Mouse (Mus musculus): Measurements from ENCODE around the gene Pum1. TPM values are rescaled to one million over a fixed set of nuclear protein-coding genes. Genes with fewer than 3 reads are reported as not detected.
"Not testable (repeated sequence)": the region's sequence is repeated elsewhere in the genome, so short reads cannot be mapped to it uniquely, and the experiment has no call there.

The Pum1 gene
- total RNA-seq, 2 experiments from 2014 or later: 50.2 to 63.1 TPM

- no peak for DNase-seq
Observed at GRCm38 (mm10) chr4:130668541-130668940, 5.4 kb downstream of the Pum1 start.

GRCm38 (mm10) chr4:130668991-130669390, 5.9 kb downstream of the Pum1 start:
- DNase-seq: peak in 1 of 2 experiments; percentile 11

- not testable (repeated sequence) for DNase-seq
Observed at GRCm38 (mm10) chr4:130670023-130670422, 6.9 kb downstream of the Pum1 start.

GRCm38 (mm10) chr4:130671079-130671845, 8.1 kb downstream of the Pum1 start:
- no peak for DNase-seq

- no peak for DNase-seq
Observed at GRCm38 (mm10) chr4:130672161-130672560, 9.0 kb downstream of the Pum1 start.

- no peak for DNase-seq
Observed at GRCm38 (mm10) chr4:130676746-130677145, 13.6 kb downstream of the Pum1 start.

GRCm38 (mm10) chr4:130678149-130678548, 15.0 kb downstream of the Pum1 start:
- DNase-seq: no peak

- no peak for DNase-seq
Observed at GRCm38 (mm10) chr4:130680676-130681075, 17.6 kb downstream of the Pum1 start.

- not testable (repeated sequence) for DNase-seq
Observed at GRCm38 (mm10) chr4:130683051-130683450, 19.9 kb downstream of the Pum1 start.

GRCm38 (mm10) chr4:130693936-130694335, 30.8 kb downstream of the Pum1 start:
- DNase-seq: peak in 1 of 2 experiments; percentile 20

- DNase-seq: no peak
Observed at GRCm38 (mm10) chr4:130694982-130695381, 31.9 kb downstream of the Pum1 start.

GRCm38 (mm10) chr4:130701061-130701460, 37.9 kb downstream of the Pum1 start:
- peak in 1 of 2 experiments; percentile 29 for DNase-seq

GRCm38 (mm10) chr4:130702835-130703535, 39.9 kb downstream of the Pum1 start:
- DNase-seq: no peak

GRCm38 (mm10) chr4:130703601-130704000, 40.5 kb downstream of the Pum1 start:
- no peak for DNase-seq

GRCm38 (mm10) chr4:130704615-130705014, 41.5 kb downstream of the Pum1 start:
- no peak for DNase-seq

- no peak for DNase-seq
Observed at GRCm38 (mm10) chr4:130706215-130707000, 43.3 kb downstream of the Pum1 start.

- DNase-seq: no peak
Observed at GRCm38 (mm10) chr4:130711353-130711848, 48.3 kb downstream of the Pum1 start.

GRCm38 (mm10) chr4:130712341-130712740, 49.2 kb downstream of the Pum1 start:
- DNase-seq: no peak

- peak in 1 of 2 experiments; percentile 15 for DNase-seq
Observed at GRCm38 (mm10) chr4:130713430-130713829, 50.3 kb downstream of the Pum1 start.

- DNase-seq: peak; percentile 32 to 41
Observed at GRCm38 (mm10) chr4:130715126-130715525, 52.0 kb downstream of the Pum1 start.

- no peak for DNase-seq
Observed at GRCm38 (mm10) chr4:130715623-130716022, 52.5 kb downstream of the Pum1 start.

- no peak for DNase-seq
Observed at GRCm38 (mm10) chr4:130719348-130719747, 56.2 kb downstream of the Pum1 start.

Measured in heart, adult 18-20 months (tissue).